Mouse (Mus musculus): ENCODE data around the gene Vmn1r157.
"Not testable (repeated sequence)": the region's sequence is repeated elsewhere in the genome, so short reads cannot be mapped to it uniquely, and the experiment has no call there.

GRCm38 (mm10) chr7:22775981-22776380 is 14.5 kb downstream of the Vmn1r157 start:
- not testable (repeated sequence) for TF ChIP-seq CTCF (IDR thresholded peaks at IDR 0.05; ENCODE audit: low read depth, low read length); TAL1 (conservative IDR thresholded peaks at IDR 0.05; ENCODE audit: low read depth, low read length); GATA1 (IDR thresholded peaks at IDR 0.05; ENCODE audit: borderline replicate concordance, low read length); POLR2AphosphoS5 (IDR thresholded peaks at IDR 0.05; ENCODE audit: insufficient replicate concordance, low read depth, low read length); GATA2 (IDR thresholded peaks at IDR 0.05; ENCODE audit: borderline replicate concordance, low read depth, low read length)
